Mouse (Mus musculus): ENCODE data around the gene Tbc1d2.
"Not testable (repeated sequence)": the region's sequence is repeated elsewhere in the genome, so short reads cannot be mapped to it uniquely, and the experiment has no call there.

Tbc1d2 gene

DNA sequence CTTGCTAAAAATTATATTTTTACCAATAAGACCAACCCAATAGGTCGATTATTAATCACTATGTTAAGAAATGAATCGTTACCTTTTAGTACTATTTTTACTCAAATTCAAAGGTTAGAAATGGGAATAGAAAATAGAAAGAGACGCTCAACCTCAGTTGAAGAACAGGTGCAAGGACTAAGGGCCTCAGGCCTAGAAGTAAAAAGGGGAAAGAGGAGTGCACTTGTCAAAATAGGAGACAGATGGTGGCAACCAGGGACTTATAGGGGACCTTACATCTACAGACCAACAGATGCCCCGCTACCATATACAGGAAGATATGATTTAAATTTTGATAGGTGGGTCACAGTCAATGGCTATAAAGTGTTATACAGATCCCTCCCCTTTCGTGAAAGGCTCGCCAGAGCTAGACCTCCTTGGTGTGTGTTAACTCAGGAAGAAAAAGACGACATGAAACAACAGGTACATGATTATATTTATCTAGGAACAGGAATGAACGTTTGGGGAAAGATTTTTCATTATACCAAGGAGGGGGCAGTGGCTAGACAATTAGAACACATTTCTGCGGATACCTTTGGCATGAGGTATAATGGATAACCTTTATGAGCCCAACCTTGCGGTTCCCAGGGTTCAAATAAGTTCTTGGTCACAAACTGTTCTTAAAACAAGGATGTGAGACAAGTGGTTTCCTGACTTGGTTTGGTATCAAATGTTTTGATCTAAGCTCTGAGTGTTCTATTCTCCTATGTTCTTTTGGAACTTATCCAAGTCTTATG lies 74.3 kb downstream of the Tbc1d2 start:
- DNase-seq = not testable (repeated sequence)

DNA sequence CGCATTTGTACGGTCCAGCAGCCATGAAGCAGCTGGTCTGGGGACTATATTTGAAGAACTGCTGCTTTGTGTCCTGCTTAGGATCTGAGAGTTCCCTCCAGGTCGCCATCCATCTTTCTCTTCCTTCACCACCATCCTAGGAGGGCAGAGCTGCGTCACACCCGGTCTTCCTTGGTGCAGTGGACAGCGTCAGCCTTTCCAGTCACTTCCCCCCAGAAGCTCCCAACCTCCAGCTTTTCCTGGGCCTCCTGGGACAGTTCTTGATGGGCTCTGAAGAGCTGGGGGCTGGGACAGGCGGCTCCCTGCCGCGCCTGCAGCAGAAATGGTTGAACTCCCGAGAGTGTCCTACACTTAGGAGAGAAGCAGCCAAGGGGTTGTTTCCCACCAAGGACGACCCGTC lies 75.2 kb downstream of the Tbc1d2 start:
- no peak for DNase-seq

DNA sequence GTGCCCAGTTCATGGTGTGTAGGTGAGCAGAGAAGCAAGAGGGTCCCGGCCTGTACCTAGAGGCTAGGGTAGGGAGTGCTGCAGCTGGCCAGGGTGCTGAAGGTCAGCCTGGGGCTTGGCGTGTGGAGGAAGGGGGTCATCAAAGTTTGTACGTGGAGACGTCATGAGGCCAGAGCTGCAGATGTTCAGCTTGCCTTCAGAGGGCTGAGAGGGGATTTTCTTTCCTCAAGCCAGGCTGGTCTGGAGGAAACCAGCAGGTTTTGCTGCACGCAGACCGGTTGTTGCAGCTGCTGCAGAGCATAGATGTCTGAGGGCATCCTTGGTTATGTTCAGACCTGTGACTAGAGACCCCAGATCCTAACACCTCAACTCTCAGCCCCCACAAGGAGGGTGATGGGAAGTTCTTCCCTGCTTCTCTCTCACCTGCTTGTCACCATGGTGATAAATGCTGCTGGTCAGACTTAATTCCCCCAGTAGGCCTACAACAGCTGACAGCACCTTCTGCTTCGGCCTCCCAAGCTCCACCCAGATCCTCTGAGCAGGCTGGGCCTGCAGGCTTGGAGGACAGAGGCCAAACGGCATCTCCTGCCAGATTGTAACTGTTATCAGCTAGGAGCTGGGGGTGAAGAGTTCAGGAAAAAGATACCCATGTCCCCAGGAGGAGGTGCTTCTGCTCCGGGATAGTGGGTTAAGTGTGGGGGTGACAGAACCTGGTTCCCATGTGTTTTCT lies 75.8 kb downstream of the Tbc1d2 start:
- no peak for DNase-seq

DNA sequence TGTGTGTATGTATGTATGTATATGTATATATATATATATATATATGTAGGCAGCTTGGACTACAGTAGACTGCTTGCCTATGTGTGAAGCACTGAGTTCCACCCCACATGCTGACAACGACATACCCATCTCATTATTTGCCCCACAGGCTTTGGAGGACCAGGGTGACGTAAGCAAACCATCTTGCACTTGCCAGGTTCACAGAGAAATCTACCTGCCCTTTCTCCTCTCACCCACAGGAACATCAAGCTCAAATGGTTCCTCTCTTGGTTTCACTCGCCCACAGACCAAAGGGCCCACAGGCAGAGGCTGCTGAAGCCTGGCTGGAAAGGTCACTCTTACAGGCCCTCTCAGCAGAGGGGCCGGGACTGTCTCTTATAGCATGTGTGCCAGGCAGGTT lies 77.4 kb downstream of the Tbc1d2 start:
- DNase-seq = no peak

DNA sequence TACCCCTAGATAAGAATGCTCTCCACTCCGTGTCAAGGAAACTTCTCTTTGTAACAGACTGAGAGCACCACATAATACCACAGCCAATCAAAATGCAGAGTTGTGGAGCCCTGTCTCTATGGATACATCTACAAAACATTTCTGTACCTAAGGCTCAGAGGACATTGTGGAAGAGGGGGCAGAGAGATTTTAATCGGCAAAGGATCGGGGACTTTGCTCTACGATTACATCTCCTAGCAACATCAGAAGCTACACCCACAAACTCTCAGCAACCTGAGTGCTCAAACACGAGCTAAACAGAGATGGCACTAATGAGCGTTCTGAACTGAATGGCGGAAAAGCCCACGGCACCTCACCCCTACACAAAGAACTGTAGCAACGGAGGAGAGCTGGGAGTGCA lies 78.3 kb downstream of the Tbc1d2 start:
- no peak for DNase-seq

DNA sequence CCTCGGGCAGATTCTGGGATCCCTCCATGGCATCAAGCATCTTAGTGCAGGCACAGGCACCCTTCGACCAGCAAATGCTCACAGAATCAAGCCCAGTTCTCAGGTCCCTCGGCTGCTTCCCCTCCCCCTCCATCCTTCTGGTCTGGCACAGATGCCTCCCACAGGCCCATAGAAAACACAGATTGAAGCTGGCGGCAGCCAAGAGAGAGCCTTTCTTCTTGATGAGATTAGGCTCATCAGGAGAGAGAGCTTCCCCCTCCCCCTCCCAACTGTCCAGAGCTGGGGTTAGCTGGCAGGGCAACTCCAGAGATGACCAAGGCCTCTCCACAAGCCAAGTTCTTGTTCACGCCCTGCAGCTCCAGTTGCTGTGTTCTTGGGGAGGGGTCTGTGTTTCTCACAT lies 80.3 kb downstream of the Tbc1d2 start:
- DNase-seq = no peak

DNA sequence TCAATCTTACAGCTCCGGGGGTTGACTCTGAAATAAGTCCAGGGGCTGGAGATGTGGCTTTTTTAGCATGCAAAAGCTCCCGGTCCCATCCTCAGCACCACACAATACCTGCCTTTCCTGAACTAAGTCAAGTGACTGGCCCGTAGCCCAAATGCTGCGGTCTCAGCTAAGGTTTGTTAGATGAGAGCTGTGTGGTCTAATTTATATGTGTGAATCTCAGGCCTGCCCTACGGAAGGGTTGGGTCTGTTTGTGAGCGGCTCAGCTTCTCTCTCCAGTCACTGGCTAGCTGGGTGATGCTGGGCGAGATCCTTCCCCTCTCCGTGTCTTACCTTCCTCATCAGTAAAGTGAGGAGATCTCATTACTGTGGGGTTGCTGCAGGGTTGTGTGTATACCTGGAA lies 81.8 kb downstream of the Tbc1d2 start:
- DNase-seq = no peak

DNA sequence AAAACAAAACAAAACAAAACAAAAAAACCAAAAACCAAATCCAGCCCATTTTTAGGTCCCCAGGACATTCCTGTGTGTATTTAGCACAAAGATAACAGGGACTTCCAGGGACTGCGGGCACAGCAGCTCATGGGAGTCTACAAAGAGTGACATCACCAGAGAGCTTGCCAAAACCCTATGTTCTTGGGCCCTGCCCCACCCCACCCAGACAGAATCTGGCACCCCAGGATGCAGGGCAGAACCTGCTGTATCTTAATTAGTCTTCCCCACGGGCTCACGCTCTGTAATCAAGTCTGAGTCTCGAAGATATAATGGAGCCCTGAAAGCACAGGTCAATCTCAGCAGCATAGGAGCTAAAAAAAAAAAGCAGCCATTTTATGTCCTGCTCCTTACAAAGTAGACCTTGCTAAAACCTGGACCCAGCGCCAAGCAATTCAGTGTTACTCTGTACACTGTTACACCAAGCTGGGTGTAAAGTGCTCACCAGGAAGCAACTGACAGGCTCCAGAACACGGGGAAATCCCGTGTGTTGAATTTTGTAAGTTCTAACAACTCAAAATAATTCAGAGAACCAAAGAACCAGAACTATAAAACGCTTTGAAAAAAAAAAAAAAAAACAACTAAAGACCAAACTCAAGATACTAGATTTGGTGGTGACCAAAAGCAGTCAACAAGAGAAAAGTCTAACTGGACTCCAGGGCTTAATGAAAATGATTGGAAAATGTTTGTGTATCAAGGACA lies 82.9 kb downstream of the Tbc1d2 start:
- no peak for DNase-seq

DNA sequence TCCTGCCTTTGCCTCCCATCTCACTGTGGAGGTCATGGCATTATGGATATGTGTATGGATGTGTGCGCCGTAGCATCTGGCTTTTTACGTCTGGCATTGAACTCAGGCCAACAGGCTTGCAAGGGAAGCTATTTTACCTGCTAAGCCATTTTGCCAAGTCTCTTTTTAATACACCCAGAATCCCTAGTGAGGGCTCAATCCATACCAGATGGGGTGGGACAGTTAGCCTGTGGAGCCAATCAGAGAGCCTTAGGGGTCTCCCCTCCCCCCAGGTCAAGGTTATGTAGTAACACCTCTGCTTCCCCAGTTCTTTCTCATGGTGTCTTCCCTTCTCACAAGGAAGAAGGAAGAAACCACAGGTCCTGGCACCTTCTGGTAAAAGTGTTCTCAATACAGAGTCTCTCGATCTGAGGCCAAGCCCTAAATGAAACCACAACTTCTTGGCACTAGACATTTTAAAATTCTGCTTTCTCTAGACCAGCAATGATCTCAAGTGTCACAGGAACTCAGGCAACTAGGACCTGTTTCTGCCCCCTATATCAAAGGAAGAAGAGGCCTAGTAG lies 84.5 kb downstream of the Tbc1d2 start:
- DNase-seq = no peak

DNA sequence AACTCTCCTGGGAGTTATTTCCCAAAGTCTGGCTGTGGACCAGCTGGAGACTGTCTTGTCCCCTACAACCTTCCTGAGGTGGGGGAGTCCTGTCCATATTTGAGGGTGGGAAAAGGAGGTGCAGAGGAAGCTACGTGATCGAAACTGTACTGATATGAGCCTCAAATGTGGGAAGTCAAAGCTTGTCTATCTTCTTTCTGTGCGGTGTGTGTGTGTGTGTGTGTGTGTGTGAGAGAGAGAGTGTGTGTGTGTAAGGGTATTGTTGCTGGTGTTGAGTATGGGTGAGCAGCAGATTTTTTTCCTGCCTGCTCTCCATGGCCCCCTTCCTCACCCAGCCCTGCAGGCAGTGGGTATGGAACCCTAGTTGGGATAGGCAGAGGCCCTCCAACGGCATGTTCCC lies 85.8 kb downstream of the Tbc1d2 start:
- no peak for DNase-seq

DNA sequence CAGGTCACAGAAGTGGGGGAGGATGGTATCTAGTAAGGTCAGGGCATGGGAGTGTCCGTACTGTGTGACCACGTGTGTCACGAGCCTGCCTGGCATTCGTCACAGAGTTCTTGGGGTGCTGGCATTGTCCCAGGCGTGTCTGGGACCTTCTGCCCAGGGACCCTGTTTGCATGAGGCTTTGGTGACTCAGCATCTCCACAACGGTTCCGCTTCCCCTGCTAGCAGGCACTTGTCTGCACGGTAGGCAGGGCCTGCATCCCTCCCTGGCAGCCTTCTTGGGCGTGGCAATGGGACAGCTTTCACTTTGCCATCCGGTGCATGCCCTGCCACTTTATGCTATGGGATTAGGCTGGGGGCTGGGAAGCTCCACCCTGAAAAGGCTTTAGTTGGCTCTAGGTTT lies 86.2 kb downstream of the Tbc1d2 start:
- DNase-seq = peak; percentile 44

DNA sequence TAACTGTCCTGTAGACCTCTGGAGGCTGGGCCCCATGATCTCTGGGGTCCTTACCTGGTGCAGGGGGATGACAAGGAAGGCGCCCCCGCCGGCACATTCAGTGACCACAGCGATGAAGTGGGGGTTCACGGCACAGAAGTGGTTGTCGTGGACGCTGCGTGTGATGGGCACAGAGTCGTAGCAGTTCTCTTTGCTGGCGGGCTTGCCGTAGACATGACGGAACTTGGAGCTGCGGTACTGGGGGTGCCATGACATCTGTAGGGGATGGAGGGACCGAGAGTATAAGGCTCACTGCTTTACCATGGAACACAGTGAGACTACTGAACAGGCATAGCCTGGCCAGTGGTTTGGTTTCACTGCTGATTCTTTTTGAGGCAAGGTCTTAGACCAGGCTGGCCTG lies 87.2 kb downstream of the Tbc1d2 start:
- DNase-seq = no peak

DNA sequence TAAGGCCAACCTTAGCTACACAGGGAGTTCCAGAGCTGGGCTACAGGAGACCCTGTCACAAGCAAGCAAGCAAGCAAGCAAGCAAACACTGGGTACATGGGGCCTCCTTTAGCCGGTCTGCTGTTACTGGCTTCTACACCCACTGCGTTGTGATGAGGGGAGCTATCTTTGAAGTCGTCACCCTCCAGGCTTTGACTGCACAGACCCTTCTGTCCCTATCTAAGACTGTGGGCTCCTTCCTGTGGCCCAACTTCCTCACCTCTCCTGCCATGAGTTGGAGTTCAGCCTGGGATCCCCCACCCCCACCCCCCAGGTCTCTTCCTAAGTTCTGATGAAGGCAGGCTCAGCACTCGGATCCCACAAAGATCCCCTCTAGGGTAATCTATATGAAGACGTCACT lies 88.0 kb downstream of the Tbc1d2 start:
- no peak for DNase-seq

DNA sequence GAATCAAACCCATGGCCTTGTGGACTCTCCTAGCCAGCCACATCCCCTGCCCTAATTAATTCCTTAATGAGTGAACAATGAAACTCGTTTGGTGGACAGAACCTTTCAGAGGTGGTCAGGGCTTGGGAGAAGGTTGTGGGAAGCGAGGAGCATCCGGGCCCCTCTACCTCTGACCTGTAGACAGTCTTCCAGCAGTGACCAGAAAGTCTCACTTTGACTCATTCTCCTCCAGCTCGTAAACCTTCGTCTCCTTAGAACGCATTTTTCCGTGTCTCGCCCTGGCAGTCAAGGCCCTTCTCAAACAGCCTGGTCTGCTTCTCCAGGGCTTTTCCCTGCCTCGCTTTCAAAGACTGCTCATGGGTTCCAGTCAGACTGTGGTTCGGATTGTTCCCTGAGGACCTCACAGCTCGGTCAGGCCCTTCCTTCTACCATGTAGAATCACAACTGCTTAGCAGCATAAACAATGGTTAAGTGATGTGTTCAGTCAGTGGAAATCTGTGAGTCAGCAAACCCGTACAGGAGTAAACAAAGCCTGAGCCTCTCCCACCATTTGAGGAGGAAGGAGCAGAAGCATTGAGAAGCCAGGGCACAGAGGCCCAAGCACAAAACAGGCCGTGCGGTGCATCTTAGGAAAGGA lies 89.8 kb downstream of the Tbc1d2 start:
- no peak for DNase-seq

DNA sequence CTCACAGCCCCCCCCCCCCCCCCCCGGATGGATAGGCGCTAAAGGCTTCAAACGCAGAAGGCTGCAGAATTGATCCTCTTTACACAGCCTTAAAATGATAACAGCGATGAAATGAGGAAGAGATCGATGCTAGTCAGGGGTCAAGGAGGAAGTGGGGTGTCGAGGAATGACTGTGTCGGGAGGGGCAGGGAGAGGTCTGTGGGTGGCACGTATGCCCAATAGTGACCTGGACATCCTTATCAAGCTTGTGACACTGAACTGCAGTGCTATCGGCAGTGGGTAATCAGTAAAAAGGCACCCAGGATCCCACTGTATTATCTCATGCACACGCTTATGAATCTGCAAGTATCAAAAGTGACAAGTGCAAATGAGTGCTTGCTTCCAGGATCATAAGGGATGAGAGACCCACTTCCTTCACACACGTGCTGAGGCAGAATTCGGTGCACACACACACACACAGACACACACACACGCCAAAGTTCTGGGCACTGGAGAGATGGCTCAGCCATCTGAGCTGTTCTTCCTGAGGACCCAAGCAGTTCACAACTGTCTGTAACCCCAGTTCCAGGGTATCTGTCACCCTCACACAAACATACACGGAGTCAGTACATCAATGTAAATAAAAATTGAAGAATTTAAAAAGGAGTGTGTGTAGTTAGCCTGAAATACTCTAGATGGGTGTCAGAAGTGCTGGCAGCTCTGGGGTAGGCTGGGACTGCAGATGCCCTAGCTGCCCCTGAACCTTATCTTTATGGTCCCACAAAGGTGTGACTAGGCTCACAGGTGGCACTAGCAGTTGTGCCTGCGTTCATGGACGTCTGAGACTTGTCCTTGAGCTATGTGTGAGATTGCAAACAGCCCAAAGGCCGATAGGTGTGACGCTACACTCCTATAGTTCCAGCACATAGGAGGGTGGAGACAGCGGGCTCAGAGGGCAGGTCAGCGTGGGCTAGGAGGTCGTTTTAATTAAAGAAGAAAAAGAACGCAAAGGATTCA lies 91.0 kb downstream of the Tbc1d2 start:
- DNase-seq = no peak

DNA sequence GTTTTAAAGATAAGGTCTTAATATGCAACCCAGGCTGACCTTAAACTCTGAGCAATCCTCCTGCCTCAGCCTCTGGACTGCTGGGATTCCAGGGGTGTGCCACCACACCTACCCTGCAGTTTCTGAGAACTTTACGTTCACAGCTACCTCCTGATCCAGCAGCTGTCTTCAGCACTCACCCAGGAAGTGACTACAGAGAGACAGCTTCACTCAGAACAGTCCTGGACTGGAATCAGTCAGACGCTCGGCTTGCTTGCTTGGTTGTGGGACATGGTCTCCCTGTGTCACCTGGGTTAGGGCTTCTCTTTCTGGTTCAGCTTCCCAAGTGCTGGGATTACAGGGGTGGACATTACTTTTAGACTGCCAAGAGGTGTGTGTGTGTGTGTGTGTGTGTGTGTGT lies 93.1 kb downstream of the Tbc1d2 start:
- no peak for DNase-seq

DNA sequence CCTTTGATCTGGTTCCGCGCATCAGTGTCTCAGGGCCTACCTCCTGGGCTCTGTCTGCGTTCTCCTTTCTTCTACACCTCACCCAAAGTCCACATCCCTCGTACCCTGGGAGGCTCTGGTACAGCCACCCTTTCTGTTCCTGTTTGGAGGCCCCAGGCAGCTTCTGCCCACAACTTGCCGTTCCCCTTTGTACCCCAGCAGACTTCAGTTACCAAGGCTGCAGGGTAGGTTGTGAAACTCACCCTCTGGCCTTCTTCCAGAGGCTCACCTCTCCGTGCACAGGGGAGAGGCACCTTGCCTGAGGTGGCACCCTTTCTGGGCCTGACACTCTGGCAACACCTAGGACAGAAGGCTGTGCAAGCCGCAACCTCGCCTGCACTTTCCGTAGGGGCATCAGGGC lies 94.2 kb downstream of the Tbc1d2 start:
- peak; percentile 45 for DNase-seq

All from lung, postnatal 14 days (tissue).